Mouse (Mus musculus) layer of hippocampus, postnatal 25 days (tissue): ENCODE results near the gene Hist1h1d. TPM values are rescaled to one million over a fixed set of nuclear protein-coding genes. Genes with fewer than 3 reads are reported as not detected.

Source experiments
- DNase-seq, 2 experiments: peaks; one replicate each; pipeline ENCODE4 v3.0.0; 2022; ENCODE audit warnings: mixed read lengths in 2 of 2, low spot score in 1 of 2; ENCODE audit errors: extremely low spot score in 1 of 2
- total RNA-seq, 2 experiments: library from RNA; stranded (reverse); gene quantifications; 2 replicates each; pipeline ENCODE4 v1.2.3; 2021

Gene Hist1h1d
- 1 to 10 TPM; 4.7 to 4.8 TPM for total RNA-seq

GRCm38 (mm10) chr13:23552962-23553361 is at the start of gene Hist1h1d:
TSS of gene Hist1h1d (plus strand) at chr13:23553262.
- DNase-seq, result no peak

- DNase-seq, result peak; percentile 38 to 76
Observed at GRCm38 (mm10) chr13:23503797-23504196, 49.3 kb upstream of the Hist1h1d start.

DNA sequence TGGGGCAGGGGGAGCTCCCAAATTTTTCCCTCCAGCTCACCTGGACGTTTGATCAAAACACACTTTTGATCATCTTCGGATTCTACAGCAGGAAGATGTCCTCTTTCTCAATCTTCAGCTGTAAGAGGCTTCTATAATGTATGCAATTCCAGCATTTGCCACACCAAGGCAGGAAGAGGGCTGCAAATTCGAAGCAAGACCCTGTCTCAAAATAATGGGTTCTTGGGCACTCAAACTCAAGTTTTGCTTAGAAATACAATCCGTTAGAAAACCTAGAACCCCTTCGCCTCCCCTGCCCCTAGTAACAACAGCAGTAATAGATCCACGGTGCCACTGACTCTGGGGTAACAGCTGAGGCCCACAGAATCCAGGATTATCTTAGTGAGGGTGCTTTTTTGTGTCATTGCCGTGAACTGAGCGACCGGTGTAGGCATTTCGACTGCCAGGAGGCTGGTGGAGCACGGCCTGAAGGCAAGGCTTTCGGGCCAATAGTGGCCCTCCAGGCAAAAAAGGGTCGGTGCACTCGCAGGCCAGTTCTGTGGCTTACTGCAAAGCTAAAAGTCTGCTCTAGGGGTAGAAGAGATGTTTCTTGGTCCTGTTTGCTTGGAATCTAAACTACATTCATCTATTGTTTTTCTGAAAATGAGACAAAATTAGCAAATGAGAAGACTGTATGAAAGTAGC is 47.3 kb upstream of the Hist1h1d start:
- no peak for DNase-seq

GRCm38 (mm10) chr13:23506351-23506750 is 46.7 kb upstream of the Hist1h1d start:
- DNase-seq, result no peak

DNA sequence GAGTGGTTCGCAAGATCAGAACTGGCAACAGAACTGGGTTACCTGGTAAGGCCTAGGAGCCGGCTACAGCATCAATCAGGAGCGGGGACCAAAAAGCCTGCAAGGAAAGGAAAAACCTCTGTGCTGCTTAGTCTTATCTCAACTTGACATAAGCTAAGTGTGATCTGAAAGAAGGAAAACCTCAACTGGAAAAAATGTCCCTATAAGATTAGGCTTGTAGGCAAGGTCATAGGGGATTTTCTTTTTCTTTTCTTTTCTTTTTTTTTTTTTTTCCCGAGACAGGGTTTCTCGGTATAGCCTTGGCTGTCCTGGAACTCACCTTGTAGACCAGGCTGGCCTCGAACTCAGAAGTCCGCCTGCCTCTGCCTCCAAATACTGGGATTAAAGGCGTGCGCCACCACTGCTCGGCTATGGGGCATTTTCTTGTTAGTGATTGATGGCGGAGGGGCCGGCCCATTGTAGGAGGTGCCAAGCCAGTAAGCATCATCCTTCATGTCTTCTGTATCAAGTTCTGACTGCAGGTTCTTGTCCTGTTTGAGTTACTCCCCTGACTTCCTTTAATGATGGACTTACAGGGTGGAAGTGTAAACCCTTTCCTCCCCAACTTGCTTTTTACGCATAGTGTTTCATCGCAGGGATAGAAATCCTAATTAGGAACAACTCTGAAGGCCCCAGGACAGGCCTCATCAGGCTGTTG is 46.1 kb upstream of the Hist1h1d start:
- DNase-seq, result no peak

DNA sequence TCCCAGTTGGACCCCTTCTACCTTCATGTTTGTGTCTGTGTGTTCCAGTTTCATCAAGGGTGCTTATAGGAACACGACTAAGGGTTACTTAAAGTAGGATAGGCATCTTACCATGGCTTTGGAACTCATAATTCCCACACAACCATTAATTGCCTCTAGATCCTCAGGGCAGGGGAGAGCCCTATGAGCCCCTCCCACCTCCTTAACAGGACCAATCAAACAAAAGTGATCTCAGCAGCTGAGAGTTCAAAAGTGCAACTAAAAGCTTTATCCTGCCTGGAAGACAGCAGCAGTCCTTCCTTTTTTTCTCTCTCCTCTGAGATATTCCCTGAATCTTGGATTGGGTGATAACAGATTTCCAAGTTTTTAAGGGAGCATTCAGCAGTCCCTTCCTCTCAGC is 42.9 kb upstream of the Hist1h1d start:
- no peak for DNase-seq

DNA sequence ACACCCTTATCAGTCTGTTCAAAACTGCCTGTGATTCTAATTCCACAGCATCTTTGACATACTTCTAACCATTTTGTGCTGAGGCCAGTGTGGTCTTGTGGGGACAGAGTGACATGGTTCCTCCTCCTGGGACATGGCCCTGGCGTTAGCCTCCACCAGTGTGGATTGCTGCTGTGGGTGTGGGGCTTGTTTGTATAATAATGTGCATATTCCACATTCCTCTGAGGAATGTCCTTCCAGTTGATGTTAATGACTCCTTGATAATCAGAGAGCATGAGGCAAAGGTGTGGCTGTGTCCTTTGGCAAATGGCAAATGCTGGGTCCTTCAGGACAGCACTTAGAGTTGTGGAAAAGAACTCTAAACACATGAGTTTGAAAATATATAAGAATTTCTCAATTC is 39.5 kb upstream of the Hist1h1d start:
- DNase-seq, result no peak

DNA sequence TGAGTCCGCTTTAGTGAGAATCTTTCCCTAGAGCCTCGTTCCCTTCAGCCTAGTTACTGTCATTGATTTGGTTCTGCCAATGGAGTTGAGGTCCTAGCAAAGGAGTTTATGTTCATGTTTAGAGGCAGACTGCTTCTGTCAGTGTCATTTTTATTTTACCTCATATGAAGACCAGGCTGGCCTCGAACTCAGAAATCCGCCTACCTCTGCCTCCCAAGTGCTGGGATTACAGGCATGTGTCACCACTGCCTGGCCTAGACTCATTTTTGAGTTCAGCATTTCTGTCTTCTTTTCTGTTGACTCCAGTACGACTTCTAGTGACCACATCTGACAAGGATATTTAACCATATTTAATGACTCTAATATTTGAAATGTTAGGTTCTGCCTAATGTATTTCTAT is 37.8 kb upstream of the Hist1h1d start:
- no peak for DNase-seq

DNA sequence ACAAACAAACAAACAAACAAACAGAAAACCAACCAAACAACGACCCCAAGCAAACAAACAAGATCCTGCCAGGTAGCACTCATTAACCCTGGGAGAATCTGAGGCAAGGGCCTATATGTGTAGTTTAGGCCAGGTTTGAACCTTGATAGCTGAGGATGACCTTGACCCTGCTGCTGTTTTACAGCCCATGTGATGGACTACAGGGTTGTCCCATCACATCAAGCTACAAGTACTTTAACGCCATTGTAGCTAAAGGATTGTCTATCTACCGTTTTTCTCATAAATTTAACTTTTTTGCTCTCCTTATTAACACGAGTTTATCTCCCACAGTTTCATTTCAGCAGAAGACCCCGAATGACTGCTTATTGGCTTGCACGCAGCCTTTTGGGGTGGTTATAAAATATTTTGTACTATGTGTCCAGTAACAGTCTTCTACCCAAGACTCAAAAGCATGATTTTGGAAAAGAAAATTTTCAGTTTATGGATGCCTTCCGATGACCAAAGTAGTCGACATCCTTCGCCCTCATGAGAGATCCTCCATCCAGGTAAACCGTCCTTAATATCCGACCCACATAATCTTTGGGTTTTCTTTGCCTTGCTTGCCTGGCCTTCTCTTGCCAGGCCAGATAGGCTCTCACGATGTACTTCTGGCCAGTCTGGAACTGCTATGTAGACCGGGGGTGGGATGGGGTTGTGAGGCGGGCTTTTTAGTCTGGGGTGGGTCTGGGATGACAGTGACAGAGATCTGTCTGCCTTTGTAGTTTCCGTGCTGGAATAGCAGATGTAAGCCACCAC is 37.0 kb upstream of the Hist1h1d start:
- DNase-seq, result no peak

- DNase-seq, result peak; percentile 75 to 84
Observed at GRCm38 (mm10) chr13:23516822-23517602, 36.0 kb upstream of the Hist1h1d start.

DNA sequence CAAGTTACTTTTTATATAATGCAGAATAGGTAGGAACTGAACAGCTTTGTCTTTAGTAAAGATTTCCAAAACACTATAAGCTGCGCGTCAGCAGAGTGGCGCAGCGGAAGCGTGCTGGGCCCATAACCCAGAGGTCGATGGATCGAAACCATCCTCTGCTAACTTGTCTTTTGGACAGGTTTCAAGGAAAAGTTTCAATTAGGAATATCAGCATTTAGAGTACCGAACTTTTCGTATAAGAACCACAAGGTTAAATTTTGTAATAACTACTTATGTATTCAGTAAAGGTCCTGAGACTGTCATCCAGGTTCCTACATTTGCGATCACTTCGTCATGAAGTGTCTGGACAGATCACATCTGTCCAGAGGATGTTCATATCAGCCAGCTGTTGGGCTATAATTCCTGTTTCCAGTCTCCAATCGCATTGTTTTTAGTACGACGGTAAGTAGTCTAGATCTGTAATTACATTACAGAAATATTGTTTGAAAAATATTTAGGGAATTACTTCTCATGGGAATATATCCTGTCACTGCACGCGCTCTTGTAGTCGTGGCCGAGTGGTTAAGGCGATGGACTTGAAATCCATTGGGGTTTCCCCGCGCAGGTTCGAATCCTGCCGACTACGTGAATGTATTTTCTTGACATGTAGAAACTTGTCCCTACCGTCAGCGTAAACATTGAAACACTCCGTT is 35.3 kb upstream of the Hist1h1d start:
- DNase-seq, result peak; percentile 84 to 95

DNA sequence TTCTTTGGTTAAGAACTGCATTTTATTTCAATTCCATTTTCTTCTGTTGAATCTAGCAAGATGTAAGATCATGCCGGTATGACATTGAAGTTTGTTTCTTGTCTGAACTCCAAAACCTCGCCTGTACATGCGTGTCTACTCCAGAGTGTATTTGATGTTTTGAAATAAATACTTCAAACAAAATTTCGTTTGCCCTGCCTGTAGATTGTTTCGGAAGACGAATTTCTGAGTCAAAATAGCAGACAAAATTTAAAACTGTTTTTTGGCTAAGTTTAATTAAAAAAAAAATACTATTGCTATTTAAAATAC is 34.8 kb upstream of the Hist1h1d start:
- DNase-seq, result no peak

- peak; percentile 70 to 84 for DNase-seq
Observed at GRCm38 (mm10) chr13:23518885-23519284, 34.2 kb upstream of the Hist1h1d start.

GRCm38 (mm10) chr13:23519416-23519815 is 33.6 kb upstream of the Hist1h1d start:
- peak; percentile 60 to 78 for DNase-seq

DNA sequence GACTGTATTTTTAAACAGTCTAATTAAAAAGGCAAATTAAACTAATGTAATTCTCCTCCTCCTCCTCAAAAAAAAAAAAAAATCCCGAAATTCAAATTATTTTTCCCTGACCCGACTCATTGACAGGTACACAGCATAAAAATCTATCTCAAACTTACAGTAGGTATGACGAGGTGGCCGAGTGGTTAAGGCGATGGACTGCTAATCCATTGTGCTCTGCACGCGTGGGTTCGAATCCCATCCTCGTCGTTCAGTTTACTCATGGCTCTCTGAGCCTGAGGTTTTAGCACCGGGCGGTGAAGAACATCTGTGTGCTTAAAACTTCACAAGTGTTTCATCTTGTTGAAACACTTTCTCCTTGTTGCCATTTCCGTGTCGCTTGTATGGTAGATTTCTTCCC is 31.4 kb upstream of the Hist1h1d start:
- DNase-seq, result peak; percentile 62 to 78

DNA sequence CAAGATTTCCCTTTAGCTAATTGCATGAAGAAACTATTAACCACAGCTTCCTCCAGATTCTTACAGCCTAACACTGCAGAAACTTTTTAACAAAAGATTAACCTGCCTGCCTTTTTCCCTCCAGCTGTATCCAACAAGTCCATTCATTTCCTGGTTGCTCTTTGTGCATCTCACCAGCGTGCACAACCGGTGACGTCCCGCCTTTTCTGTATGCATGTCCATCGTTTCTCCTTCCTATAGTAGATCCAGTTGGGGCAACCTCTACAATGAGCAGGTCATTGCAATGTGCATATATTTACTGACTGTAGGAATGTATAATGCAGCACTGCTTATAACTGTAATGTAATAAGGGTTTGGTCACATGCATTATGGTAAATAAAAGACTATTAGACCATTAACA is 29.1 kb upstream of the Hist1h1d start:
- no peak for DNase-seq

DNA sequence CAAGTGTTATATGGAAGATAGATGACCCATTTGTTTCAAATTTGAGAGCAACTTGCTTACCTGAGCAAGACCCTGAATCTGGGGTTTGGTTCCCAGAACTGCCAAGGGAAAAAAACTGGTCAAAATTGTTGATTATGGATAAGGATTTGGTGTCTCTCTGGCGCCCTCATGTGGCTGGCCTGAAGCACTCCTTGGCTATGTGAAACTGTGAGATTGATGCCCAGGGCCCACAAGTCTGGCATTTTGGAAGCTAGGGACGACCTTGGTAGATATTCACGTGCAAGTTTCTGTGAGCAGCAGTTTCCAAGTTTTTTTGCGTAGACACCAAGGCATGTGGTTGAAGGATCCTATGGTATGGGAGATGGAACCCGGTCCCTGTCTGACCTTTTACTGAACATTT is 28.4 kb upstream of the Hist1h1d start:
- DNase-seq, result peak; percentile 72 to 87

- no peak for DNase-seq
Observed at GRCm38 (mm10) chr13:23525901-23526300, 27.2 kb upstream of the Hist1h1d start.

- peak; percentile 93 to 99 for DNase-seq
Observed at GRCm38 (mm10) chr13:23526312-23526711, 26.8 kb upstream of the Hist1h1d start.

- no peak for DNase-seq
Observed at GRCm38 (mm10) chr13:23529005-23529404, 24.1 kb upstream of the Hist1h1d start.
